Mouse (Mus musculus) CD4-positive naive resting alpha-beta T cell, adult 57 days (primary cell): ENCODE measurements around the gene Haspin. TPM values are rescaled to one million over a fixed set of nuclear protein-coding genes. Genes with fewer than 3 reads are reported as not detected.

Experiments used
- total RNA-seq: library from RNA; stranded (reverse); gene quantifications from one replicate; pipeline ENCODE4 v1.2.4, GENCODE M21; 2023

Gene Haspin
- 1.4 TPM for total RNA-seq

GRCm38 (mm10) chr11:73137591-73138501 lies at the start of gene Haspin:
Haspin (minus strand) TSS chr11:73138294.

GRCm38 (mm10) chr11:73176608-73177508 lies 38.8 kb upstream of the Haspin start, which contains the start of the genes Emc6 and Tax1bp3:
Emc6 (minus strand) TSS chr11:73177037.
Tax1bp3 (plus strand) TSS chr11:73177083.

GRCm38 (mm10) chr11:73159957-73160810 lies 22.1 kb upstream of the Haspin start, which contains the start of gene P2rx5:
P2rx5 (plus strand) TSS chr11:73160421.

GRCm38 (mm10) chr11:73090283-73090682 lies 47.8 kb downstream of the Haspin start, which contains the start of gene Itgae:
Itgae (plus strand) TSS chr11:73090583.

Other genes starting within 250 kb of the Haspin start
- 253 TPM for gene Atp2a3, start 177.1 kb downstream of the Haspin start, total RNA-seq
- gene P2rx1, start 139.2 kb downstream of the Haspin start, total RNA-seq: 1.4 TPM
- gene Camkk1, start 119.3 kb downstream of the Haspin start, total RNA-seq: 4.4 TPM
- 24.5 TPM for gene Ncbp3, start 90.5 kb downstream of the Haspin start, total RNA-seq
- gene Itgae, start 47.7 kb downstream of the Haspin start, total RNA-seq: 1.4 TPM
- gene P2rx5, start 22.1 kb upstream of the Haspin start, total RNA-seq: not detected
- 53.4 TPM for gene Emc6, start 38.7 kb upstream of the Haspin start, total RNA-seq
- gene Tax1bp3, start 38.8 kb upstream of the Haspin start, total RNA-seq: 8.2 TPM
- gene Ctns, start 60.7 kb upstream of the Haspin start, total RNA-seq: 17.3 TPM
- 6.1 TPM for gene Shpk, start 61.2 kb upstream of the Haspin start, total RNA-seq
- gene Trpv1, start 96.0 kb upstream of the Haspin start, total RNA-seq: not detected
- not detected for gene Trpv3, start 129.1 kb upstream of the Haspin start, total RNA-seq
- gene Aspa, start 191.3 kb upstream of the Haspin start, total RNA-seq: 0.18 TPM
- not detected for gene Gm49340, start 191.4 kb upstream of the Haspin start, total RNA-seq
- gene Spata22, start 191.4 kb upstream of the Haspin start, total RNA-seq: not detected
- gene Olfr20, start 212.5 kb upstream of the Haspin start, total RNA-seq: not detected
- not detected for gene Olfr376, start 233.0 kb upstream of the Haspin start, total RNA-seq